Mouse (Mus musculus) heart, embryonic 11.5 days (tissue): ENCODE data around the gene Usb1. TPM values are rescaled to one million over a fixed set of nuclear protein-coding genes. Genes with fewer than 3 reads are reported as not detected.

Source experiments
- ATAC-seq: fragments of 200-750 bp; cut with Nextera tagmentation; replicated peaks from 2 replicates; pipeline ENCODE4 v1.8.0; 2017; ENCODE audit warnings: moderate library complexity; ENCODE audit not compliant: insufficient number of reproducible peaks, low FRiP score, low TSS enrichment
- H3K27ac ChIP-seq: fragments of 300-500 bp; sonication (generic); 2 replicates; pipeline ENCODE4 v1.5.1; 2014; ENCODE audit warnings: mild to moderate bottlenecking, low read depth, low read length
- H3K27me3 ChIP-seq: fragments of 300-500 bp; sonication (generic); 2 replicates; pipeline ENCODE4 v1.6.1; 2014; ENCODE audit warnings: mild to moderate bottlenecking, low read length, mixed read lengths; ENCODE audit not compliant: control insufficient read depth, insufficient read depth
- H3K36me3 ChIP-seq: fragments of 300-500 bp; sonication (generic); 2 replicates; pipeline ENCODE4 v1.6.1; 2014; ENCODE audit warnings: mild to moderate bottlenecking, low read length, moderate library complexity, mixed read lengths; ENCODE audit not compliant: control insufficient read depth, insufficient read depth
- H3K4me1 ChIP-seq: fragments of 300-500 bp; sonication (generic); 2 replicates; pipeline ENCODE4 v1.6.1; 2014; ENCODE audit warnings: low read length; ENCODE audit not compliant: control insufficient read depth, insufficient read depth
- H3K4me2 ChIP-seq: fragments of 300-500 bp; sonication (generic); 2 replicates; pipeline ENCODE4 v1.6.1; 2014; ENCODE audit warnings: mild to moderate bottlenecking, moderate library complexity
- H3K4me3 ChIP-seq: fragments of 300-500 bp; sonication (generic); 2 replicates; pipeline ENCODE4 v1.5.1; 2014; ENCODE audit warnings: low read depth, low read length
- H3K9ac ChIP-seq: fragments of 300-500 bp; sonication (generic); 2 replicates; pipeline ENCODE4 v1.6.1; 2014; ENCODE audit warnings: mild to moderate bottlenecking, low read depth, low read length, moderate library complexity
- H3K9me3 ChIP-seq: fragments of 300-500 bp; sonication (generic); replicated peaks from 2 replicates; pipeline ENCODE4 v1.6.1; 2016; ENCODE audit warnings: low read length; ENCODE audit not compliant: control insufficient read depth
- WGBS: fragments of 180-500 bp; shearing (Covaris S2); extraction: QIAGEN DNeasy Blood & Tissue Kit; methylation state at CpG from one replicate; pipeline ENCODE4 v1.1.7; 2014; ENCODE audit not compliant: insufficient replicate concordance; 5-methylcytosine and 5-hydroxymethylcytosine counted together
- polyA plus RNA-seq: library from polyadenylated mRNA; unstranded; fragments of >200 nt; fragmentation: Nextera tagmentation; extraction: Ambion mirVana; gene quantifications from 2 replicates; pipeline ENCODE4 v1.2.1, GENCODE M21; 2014

Gene Usb1
- polyA plus RNA-seq, 1 experiment from 2014 or later: 26.3 TPM

- H3K4me1 ChIP-seq: peaks cover 3% of the 10 kb centered on the region; the same call in 1 of the 2 replicates
- H3K4me2 ChIP-seq: no peak overlapping the region
- H3K9ac ChIP-seq: no peak overlapping the region
- H3K36me3 ChIP-seq: no peaks in the 10 kb centered on the region
- 65% methylated on average over 18 of the region's 18 CpGs for WGBS
- no peak overlapping the region for H3K4me3 ChIP-seq
- H3K9me3 ChIP-seq: no peaks in the 10 kb centered on the region
- ATAC-seq: no peak
- no peaks in the 10 kb centered on the region for H3K27me3 ChIP-seq
- no peak overlapping the region for H3K27ac ChIP-seq
Observed at GRCm38 (mm10) chr8:95312836-95313235, 19.2 kb upstream of the Usb1 start.

GRCm38 (mm10) chr8:95313857-95314256 is 18.2 kb upstream of the Usb1 start:
- no peak for ATAC-seq
- no peak overlapping the region for H3K27ac ChIP-seq
- no peak overlapping the region for H3K4me2 ChIP-seq
- H3K4me1 ChIP-seq: peaks cover 3% of the 10 kb centered on the region; the same call in 1 of the 2 replicates
- no peaks in the 10 kb centered on the region for H3K36me3 ChIP-seq
- WGBS: 84% methylated on average over 6 of the region's 6 CpGs
- H3K4me3 ChIP-seq: no peak overlapping the region
- H3K9me3 ChIP-seq: no peaks in the 10 kb centered on the region
- H3K27me3 ChIP-seq: no peaks in the 10 kb centered on the region
- no peak overlapping the region for H3K9ac ChIP-seq

GRCm38 (mm10) chr8:95314707-95315106 is 17.4 kb upstream of the Usb1 start:
- peaks cover 4% of the 10 kb centered on the region; the same call in 1 of the 2 replicates for H3K27me3 ChIP-seq
- H3K9ac ChIP-seq: no peak overlapping the region
- H3K9me3 ChIP-seq: no peaks in the 10 kb centered on the region
- H3K27ac ChIP-seq: no peak overlapping the region
- 55% methylated on average over 2 of the region's 2 CpGs for WGBS
- H3K36me3 ChIP-seq: no peaks in the 10 kb centered on the region
- no peak overlapping the region for H3K4me2 ChIP-seq
- H3K4me1 ChIP-seq: peaks cover 3% of the 10 kb centered on the region; the same call in 1 of the 2 replicates
- no peak for ATAC-seq
- no peak overlapping the region for H3K4me3 ChIP-seq

- no peak for ATAC-seq
- Histone ChIP-seq H3K36me3 (no peaks in the 10 kb centered on the region), H3K27ac (no peak overlapping the region), H3K27me3 (peaks cover 7% of the 10 kb centered on the region; the same call in 1 of the 2 replicates), H3K9me3 (no peaks in the 10 kb centered on the region), H3K4me3 (no peak overlapping the region), H3K4me1 (peaks cover 6% of the 10 kb centered on the region; the same call in 1 of the 2 replicates), H3K4me2 (no peak overlapping the region), H3K9ac (no peak overlapping the region)
- WGBS: 91% methylated on average over 1 of the region's 1 CpGs
Observed at GRCm38 (mm10) chr8:95315350-95315749, 16.7 kb upstream of the Usb1 start.

- 3% methylated on average over 41 of the region's 41 CpGs for WGBS
Observed at GRCm38 (mm10) chr8:95320224-95321139, 11.6 kb upstream of the Usb1 start.

GRCm38 (mm10) chr8:95323201-95323600 is 8.9 kb upstream of the Usb1 start:
- no peak overlapping the region for H3K9ac ChIP-seq
- H3K27me3 ChIP-seq: peaks cover 7% of the 10 kb centered on the region; the same call in 1 of the 2 replicates
- H3K4me3 ChIP-seq: no peak overlapping the region
- no peak overlapping the region for H3K4me2 ChIP-seq
- H3K4me1 ChIP-seq: peaks cover 21% of the 10 kb centered on the region
- peaks cover 26% of the 10 kb centered on the region for H3K36me3 ChIP-seq
- H3K9me3 ChIP-seq: no peaks in the 10 kb centered on the region
- ATAC-seq: no peak
- H3K27ac ChIP-seq: no peak overlapping the region
- WGBS: 66% methylated on average over 3 of the region's 3 CpGs

More at GRCm38 (mm10) chr8:95320224-95321139, 11.6 kb upstream of the Usb1 start:
- peaks cover 8% of the 10 kb centered on the region; the same call in 1 of the 2 replicates for H3K36me3 ChIP-seq
- H3K27me3 ChIP-seq: peaks cover 7% of the 10 kb centered on the region; the same call in 1 of the 2 replicates
- no peak overlapping the region for H3K27ac ChIP-seq
- H3K4me3 ChIP-seq: peak overlapping the region; percentile 51
- H3K4me2 ChIP-seq: peak overlapping the region; percentile 95
- peaks cover 17% of the 10 kb centered on the region for H3K4me1 ChIP-seq
- peak; percentile 33; the same call in 1 of the 2 replicates for ATAC-seq
- peak overlapping the region; percentile 61; the same call in 1 of the 2 replicates for H3K9ac ChIP-seq
- H3K9me3 ChIP-seq: no peaks in the 10 kb centered on the region

- Histone ChIP-seq H3K27me3 (peaks cover 3% of the 10 kb centered on the region; the same call in 1 of the 2 replicates), H3K4me2 (no peak overlapping the region), H3K9me3 (no peaks in the 10 kb centered on the region), H3K27ac (no peak overlapping the region), H3K9ac (no peak overlapping the region), H3K4me1 (peaks cover 21% of the 10 kb centered on the region), H3K4me3 (no peak overlapping the region), H3K36me3 (peaks cover 40% of the 10 kb centered on the region)
- no peak for ATAC-seq
- 49% methylated on average over 5 of the region's 5 CpGs for WGBS
Observed at GRCm38 (mm10) chr8:95324646-95325045, 7.4 kb upstream of the Usb1 start.

GRCm38 (mm10) chr8:95326822-95327221 is 5.3 kb upstream of the Usb1 start:
- Histone ChIP-seq H3K4me2 (no peak overlapping the region), H3K4me3 (no peak overlapping the region), H3K27me3 (no peaks in the 10 kb centered on the region), H3K9ac (no peak overlapping the region), H3K4me1 (peaks cover 28% of the 10 kb centered on the region), H3K9me3 (no peaks in the 10 kb centered on the region), H3K36me3 (peaks cover 40% of the 10 kb centered on the region), H3K27ac (no peak overlapping the region)
- no peak for ATAC-seq
- WGBS: 78% methylated on average over 5 of the region's 5 CpGs
